In the genomic region with DNA sequence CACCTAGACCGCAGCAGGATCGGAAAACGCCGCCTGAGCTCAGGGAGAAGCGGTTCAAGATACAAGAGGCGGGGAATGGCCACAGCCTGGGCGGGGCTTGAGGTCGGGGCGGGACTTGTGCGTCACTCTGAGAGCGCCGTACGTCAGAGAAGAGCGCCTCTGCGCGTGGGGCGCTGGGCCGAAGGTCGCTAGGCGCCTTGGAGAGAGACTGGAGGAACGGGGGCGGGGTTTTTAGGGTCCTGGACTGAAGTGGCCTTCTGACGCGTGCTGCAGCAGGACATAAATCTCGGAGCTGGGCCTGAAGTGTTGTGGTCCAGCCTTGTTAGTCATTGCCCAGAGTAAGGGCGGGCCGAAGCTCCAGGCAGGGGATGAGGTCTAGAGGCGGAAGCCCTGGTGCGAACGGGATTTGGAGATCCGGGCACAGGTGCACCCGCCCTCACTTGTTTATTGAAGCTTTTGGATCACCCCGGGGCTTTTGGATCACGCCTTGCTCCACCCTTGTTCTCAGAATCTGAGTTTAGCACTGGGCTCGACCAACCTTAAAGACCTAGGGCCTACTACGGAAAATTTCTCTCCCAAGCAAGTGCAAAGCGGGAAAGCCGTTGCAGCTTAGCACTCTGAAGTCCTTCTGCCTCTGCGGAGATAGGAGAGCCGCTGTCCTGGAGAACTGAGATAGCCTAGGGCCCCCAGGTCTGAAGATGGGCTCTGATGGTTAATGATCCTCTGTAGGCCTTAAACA, we compare ENCODE assay signal across 8 mouse cellular contexts. TPM values are rescaled to one million over a fixed set of nuclear protein-coding genes. Genes with fewer than 3 reads are reported as not detected.
DNase-seq lines count a peak whose midpoint lies in the region; ATAC-seq lines count a peak whose summit lies in the region.

A gene (minus strand): TSS at position 93 of the 739 bp plus-strand sequence.

- H3K27me3 ChIP-seq in embryonic facial prominence, embryonic 10.5 days (replicated peaks; ENCODE audit: low read depth, poor library complexity, severe bottlenecking): peaks cover 12% of the 10 kb centered on the region
- no peaks in the 10 kb centered on the region for H3K27me3 ChIP-seq in intestine, embryonic 16.5 days (replicated peaks; ENCODE audit: control insufficient read depth, insufficient read depth, low read length)

- peak within 1 kb of the TSS; percentile 87 for H3K4me3 ChIP-seq in embryonic facial prominence, embryonic 10.5 days
- H3K4me3 ChIP-seq in intestine, embryonic 16.5 days (ENCODE audit: low read length): peak within 1 kb of the TSS; percentile 90

- H3K4me2 ChIP-seq in intestine, embryonic 16.5 days (ENCODE audit: low read depth, low read length): peak within 1 kb of the TSS; percentile 90

- H3K9me3 ChIP-seq in embryonic facial prominence, embryonic 10.5 days: no peaks in the 10 kb centered on the region
- H3K9me3 ChIP-seq in intestine, embryonic 16.5 days (ENCODE audit: control insufficient read depth, low read length): no peaks in the 10 kb centered on the region

- no peaks in the 10 kb centered on the region for H3K36me3 ChIP-seq in embryonic facial prominence, embryonic 10.5 days (replicated peaks)
- no peaks in the 10 kb centered on the region for H3K36me3 ChIP-seq in intestine, embryonic 16.5 days (ENCODE audit: control insufficient read depth, insufficient read depth, low read length)

- H3K27ac ChIP-seq in embryonic facial prominence, embryonic 10.5 days (replicated peaks): peak within 1 kb of the TSS; percentile 86
- H3K27ac ChIP-seq in intestine, embryonic 16.5 days (ENCODE audit: low read length): peak within 1 kb of the TSS; percentile 89

- H3K9ac ChIP-seq in intestine, embryonic 16.5 days (ENCODE audit: low read depth, low read length): peak within 1 kb of the TSS; percentile 92

- H3K4me1 ChIP-seq in embryonic facial prominence, embryonic 10.5 days: peaks cover 16% of the 10 kb centered on the region
- H3K4me1 ChIP-seq in intestine, embryonic 16.5 days (ENCODE audit: control insufficient read depth, insufficient read depth, low read length): no peaks in the 10 kb centered on the region

- WGBS in embryonic facial prominence, embryonic 10.5 days: under 1% methylated on average over 40 of the region's 40 CpGs
- WGBS in intestine, embryonic 16.5 days: 1% methylated on average over 40 of the region's 40 CpGs

- DNase-seq in adrenal gland, postnatal 14 days: peak; percentile 98
- peak; percentile 95 for DNase-seq in embryonic facial prominence, embryonic 10.5 days (ENCODE audit: low spot score)
- DNase-seq in gastrocnemius, postnatal 4 days (ENCODE audit: low spot score in 2 of 2): peak; percentile 90 to 93
- DNase-seq in left cerebral cortex, postnatal 25 days (ENCODE audit: low spot score in 2 of 2): peak; percentile 93 to 94
- peak; percentile 96 for DNase-seq in mesoderm, embryonic 11.5 days (ENCODE audit: low read depth, low spot score)
- DNase-seq in right cerebral cortex, postnatal 25 days: peak; percentile 92
- peak; percentile 94 to 96 for DNase-seq in urinary bladder, postnatal 36 days (ENCODE audit: low spot score in 2 of 2)

- intact Hi-C loops in left cerebral cortex, postnatal 25 days (cut with DNase I): loop anchor here (1.0 kb wide), 1 partner anchor 56 kb away; a partner anchor contains a TSS

- ATAC-seq in intestine, embryonic 16.5 days: peak; percentile 97

RNA-seq across cellular contexts. Expression of the gene that starts here (rescaled TPM):
- total RNA-seq in adrenal gland, postnatal 14 days (2021): 13.2 and 13.3 TPM in 2 replicates
- polyA plus RNA-seq in embryonic facial prominence, embryonic 10.5 days (2016; fragmentation: Nextera tagmentation; extraction: Ambion mirVana): 7.0 and 7.7 TPM in 2 replicates
- 10 to 100 TPM; 10.4 to 11.8 TPM for total RNA-seq in gastrocnemius, postnatal 4 days (2021)
- 11.2 and 12.3 TPM in 2 replicates for polyA plus RNA-seq in intestine, embryonic 16.5 days (2015; fragmentation: Nextera tagmentation; extraction: Ambion mirVana)
- 10 to 100 TPM; 30.4 to 30.5 TPM for total RNA-seq in left cerebral cortex, postnatal 25 days (2021)

Comparison
In these comparisons a context has a peak if more than half of its experiments do, and no peak if none do; other contexts are left out.
1. Peak in every context shown above with its lines: DNase-seq, ATAC-seq, H3K4me3 ChIP-seq and H3K27ac ChIP-seq.